Mouse (Mus musculus) yolk sac, embryonic 10.5 days (tissue): ENCODE measurements around the gene Adra1b.

Source experiments
- DNase-seq: peaks from one replicate; pipeline ENCODE4 v3.0.0-alpha.2; 2017; ENCODE audit warnings: low spot score

Gene Adra1b

DNA sequence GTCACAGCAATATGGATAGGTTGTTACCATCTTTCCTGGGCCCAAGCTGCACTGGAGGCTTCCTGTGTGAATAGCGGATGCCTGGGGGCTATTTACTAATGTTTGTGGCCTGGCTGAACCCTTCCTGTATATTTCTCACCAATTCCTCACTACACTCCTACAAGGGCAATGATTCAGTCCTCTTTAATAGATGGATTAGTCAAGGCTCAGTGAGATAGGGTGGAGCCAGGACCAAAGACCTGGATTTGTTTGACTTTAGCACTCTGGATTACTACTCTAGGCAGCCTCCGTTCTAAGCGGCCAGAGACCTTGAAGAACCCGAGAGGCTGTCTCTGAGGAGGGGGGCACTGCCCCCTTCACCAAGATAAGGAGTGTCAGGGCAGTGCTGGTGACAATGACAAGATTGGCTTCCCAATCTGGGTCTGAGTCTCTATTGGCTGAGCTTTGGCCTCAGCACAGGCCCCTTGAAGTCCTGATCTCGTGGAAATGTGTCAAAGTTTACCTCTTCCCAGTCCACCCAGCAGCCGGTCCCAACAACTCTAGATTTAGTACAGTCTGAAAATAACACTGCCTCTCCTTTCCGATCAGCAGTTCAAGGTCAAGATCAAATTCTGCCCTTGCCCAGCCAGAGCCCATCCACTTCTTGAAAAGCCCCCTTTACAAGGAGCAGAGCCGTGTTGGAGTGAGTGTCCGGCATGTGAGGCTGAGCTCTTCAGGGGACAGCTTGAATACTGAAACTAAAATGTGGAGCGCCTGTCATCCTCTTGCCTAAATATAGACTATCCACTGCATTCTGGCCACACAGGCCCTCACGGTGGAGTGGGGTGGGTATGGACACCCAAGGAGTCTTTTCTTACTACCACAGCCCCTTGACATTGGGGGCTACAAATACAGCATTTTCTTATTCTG lies 80.2 kb downstream of the Adra1b start:
- no peak for DNase-seq

DNA sequence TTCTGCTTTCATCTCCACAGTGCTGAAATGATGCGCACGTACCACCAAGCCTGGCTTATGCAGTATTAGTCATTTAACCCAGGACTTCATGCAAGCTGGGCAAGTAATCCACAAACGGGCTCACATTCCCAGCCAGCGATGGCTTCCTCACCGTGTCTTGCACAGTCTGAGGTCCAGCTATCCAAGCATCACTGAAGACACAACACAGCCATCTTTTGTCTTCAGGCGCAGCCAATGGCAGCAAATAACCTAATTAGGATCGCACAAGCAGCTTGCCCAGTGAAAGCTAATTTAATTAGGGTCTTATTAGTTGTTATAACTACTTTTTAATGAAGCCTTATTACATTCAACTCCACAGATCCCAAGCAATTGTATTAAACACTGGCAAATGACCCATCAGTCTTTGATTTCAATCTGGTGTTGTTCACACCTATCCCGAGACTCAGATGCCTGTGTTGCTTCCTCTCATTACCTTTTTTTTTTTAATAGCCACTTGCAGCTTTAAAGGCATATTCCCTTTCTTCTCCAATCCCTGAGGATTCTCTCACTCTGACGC lies 83.6 kb downstream of the Adra1b start:
- DNase-seq, result no peak

DNA sequence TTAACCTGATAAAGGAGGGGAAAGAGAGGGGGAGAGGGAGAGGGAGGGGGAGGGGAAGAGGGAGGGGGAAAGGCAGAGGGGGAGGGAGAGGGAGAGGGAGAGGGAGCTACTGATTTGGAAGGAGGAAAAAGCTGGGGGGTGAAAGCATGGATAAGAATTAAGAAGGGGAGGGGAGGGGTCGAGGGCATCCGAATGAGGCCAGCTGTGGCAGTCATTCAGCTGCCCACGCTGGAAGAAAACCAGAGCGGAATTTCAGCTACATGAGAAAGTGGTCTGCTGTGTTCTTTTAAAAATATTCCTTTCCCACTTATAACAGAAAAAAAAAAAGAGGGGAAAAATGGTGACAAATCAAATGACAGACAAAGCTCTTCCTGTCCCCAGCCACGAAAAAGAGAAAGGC lies 88.5 kb downstream of the Adra1b start:
- DNase-seq, result no peak

DNA sequence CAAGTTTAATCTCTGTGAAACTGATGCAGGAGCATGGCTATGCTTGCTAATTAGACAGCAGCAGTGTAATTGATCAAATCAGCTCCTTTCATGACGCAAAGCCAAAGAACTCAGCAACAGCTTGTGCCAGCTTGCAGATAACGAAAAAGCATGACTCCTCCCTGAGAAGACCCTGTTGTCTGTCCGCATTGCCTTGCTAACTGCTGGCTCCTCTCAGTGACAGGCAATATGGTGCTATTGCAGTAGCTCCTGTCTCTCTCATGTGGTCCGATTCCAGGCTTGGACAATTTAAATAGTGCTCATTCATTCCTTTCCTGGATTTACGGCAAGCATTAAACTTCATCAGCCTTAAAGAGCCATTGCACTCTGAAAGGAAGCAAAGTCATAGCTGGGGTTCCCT lies 93.3 kb downstream of the Adra1b start:
- no peak for DNase-seq

DNA sequence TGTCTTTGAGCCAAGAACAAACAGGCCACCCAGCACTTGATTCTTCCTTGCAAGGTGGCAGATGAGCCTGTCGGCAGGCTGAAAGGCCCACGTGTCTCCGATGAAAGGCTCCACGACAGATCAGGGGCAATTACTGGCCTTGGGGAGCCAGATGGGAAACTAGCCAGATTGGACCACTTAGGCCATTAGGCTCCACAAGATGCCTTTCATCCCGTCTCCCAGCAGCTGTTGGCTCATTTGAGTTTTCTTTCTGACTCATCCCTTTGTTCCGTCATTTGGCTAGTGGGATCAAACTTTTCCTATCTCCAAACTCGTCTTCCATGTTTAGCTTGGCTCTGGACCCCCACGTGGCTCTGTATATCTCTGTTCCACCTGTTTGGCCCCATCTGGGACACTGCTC lies 105.0 kb downstream of the Adra1b start:
- DNase-seq, result no peak

DNA sequence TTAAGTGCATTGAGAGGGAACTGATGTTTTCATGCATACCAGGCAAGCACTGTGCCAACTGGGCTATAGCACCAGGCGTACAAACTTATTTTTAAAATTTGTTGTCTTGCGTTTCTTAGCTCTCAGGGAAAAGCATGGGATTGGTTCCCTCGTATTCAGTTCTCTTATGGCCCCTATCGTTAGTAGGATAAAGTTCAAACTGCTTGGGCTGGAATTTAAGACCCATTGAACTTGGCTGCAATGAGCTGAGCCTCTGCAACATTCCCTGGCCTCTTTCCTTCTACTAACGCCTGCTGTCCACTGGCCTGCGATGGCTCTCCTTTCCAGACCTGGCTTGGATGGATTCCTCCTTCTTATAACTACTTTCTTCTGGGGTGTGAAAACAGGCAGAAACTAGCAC lies 110.6 kb downstream of the Adra1b start:
- no peak for DNase-seq

DNA sequence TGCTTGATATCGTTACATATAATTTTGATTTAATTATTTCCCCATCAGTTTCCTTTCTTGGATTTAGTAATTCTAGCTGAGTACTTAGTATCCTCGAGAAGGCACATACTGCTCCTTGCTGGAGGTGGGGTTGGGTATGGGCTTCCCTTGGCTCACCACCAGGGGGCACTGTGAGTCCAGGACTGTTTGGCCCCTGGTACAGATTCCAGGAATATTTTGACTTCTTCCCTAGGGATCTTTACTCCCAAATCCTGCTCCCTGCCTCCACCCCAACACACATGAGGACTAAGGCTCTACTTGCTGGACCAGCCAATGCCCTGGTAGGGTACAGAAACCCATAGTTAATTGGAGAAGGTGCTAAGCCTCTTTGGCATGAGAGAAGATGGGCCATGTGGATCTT lies 117.2 kb downstream of the Adra1b start:
- peak; percentile 32 for DNase-seq

DNA sequence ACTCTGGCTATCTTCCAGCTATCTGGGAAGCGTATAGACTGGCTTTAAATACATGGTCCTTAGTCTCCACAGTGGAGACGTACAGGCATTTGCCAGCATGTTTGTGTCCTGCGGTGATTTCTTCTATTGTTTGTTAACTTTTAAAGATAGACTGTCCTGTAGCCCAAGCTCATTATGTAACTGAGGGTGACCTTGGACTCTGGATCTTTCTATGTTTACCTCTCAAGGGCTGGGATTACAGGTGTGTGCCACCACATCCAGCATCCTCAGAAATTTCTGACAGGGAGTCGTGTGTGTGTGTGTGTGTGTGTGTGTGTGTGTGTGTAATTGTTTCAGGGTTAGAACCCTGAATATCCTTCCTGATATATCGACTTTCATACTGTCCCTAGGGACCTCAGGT lies 117.9 kb downstream of the Adra1b start:
- DNase-seq, result no peak

- no peak for DNase-seq
Observed at GRCm38 (mm10) chr11:43779551-43779950, 121.5 kb downstream of the Adra1b start.

GRCm38 (mm10) chr11:43776324-43776694 lies 124.7 kb downstream of the Adra1b start:
- no peak for DNase-seq

DNA sequence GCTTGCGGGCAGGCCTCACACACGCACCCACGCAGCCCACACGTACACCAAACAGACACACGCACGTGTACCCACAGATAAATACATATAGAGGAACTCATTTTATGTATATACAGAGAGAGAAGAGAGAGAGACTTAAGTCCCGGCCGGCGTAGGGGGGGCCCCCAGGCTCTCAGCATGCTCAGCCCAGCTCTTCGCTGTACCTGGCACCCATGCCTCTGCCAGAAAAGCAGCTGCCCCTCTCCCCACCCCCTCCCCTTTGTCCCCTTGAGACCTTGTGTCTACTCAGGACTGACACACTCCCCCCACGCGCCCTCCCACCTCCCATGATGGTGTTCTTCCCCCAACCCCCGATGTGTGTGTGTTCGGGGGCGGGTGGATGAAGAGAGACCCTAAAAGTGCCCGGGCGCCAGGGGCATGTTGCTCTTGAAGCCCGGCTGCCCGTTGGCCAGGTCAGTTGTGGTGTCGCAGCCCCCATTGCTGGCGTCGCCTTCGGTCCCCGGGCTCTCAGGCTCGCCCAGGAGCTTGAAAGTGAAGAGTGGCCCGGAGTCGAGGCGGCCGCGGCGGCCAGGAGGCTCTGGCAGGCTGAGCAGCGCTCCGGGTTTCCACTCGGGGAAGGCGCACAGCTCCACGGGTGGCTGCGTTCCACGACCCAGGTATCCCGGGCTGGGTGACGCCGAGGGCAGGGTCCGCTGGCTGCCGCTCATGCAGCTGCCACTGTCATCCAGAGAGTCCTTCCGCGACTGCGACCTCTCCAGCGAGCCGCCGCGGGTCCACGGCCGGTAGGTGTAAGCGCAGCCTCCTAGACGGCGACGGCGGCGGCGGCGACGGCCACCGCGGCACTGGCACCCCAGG lies 125.3 kb downstream of the Adra1b start:
- DNase-seq, result peak; percentile 19

DNA sequence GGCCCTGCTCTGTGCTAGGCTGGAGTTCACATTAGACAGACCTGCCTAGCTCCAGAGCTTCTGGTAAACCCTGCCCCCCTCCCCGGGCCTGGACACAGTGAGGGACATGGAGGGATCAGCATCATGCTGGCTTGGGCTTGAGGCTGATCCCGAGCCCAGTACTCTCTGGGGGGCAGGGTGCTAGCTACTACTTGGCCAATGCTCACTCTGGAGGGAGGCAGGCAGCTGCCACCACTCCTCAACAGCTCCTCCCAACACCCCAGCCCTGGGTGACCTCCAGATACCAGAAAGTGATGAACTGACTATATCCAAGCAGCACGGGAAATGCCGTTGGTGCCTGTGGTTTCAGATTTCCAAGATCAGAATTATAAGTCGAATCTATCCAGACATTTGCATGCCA lies 127.3 kb downstream of the Adra1b start:
- peak; percentile 37 for DNase-seq

DNA sequence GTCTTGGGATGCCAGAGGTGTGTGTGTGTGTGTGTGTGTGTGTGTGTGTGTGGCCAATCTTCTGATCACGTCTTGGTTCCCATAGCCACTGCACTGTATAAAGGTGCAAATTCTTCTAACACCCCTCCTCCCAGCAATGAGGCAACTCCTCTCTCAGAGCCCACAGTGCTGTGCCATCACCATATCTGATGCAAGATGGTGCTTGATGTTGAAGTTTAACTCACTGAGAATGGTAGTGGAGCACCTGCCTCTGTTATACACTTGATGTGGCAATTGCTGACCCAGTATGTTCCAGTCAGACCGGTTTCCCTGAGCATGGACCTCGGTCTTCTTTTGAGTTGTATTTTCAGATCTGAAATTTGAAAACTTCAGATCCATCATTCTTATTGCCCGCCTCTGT lies 130.9 kb downstream of the Adra1b start:
- DNase-seq, result no peak

DNA sequence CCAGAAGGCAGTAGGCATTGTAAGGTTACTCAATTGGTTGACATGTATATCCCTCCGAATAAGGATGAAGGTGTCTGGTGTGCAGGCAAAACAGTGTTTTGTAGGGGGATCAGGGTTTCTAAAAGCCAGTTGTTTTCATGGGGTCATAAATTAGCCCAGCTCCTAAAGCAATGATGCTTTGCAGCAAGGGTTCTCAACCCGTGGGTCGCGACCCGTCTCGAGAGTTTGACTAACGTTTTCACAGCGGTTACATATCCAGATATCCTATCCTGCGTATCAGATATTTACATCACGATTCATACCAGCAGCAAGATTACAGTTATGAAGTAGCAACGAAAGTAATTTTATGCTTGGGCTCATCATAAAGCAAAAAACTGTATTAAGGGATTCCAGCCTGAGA lies 133.3 kb downstream of the Adra1b start:
- no peak for DNase-seq

- peak; percentile 66 for DNase-seq
Observed at GRCm38 (mm10) chr11:43766922-43767648, 133.9 kb downstream of the Adra1b start.

DNA sequence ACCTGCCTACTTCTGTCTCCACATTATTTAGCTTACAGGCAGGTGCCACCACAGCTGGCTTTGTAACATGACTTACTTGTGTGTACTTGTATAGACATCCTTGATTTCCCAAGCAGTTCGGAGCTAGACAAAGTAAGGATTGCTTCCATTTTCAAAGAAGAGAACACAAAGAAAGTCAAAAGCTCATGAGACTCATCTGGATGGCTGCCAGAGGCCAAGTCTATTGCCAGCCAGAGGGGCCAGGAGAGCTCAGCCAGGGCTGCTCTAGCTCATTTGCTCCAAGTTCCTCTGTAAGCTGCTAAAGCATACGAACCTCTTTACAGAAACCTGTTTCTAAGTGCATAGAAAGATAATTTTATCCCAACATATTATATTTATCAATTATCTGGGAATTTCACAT lies 142.6 kb downstream of the Adra1b start:
- no peak for DNase-seq

GRCm38 (mm10) chr11:43755411-43755810 lies 145.6 kb downstream of the Adra1b start:
- DNase-seq, result no peak

- DNase-seq, result no peak
Observed at GRCm38 (mm10) chr11:43754568-43754967, 146.4 kb downstream of the Adra1b start.

GRCm38 (mm10) chr11:43751542-43751941 lies 149.5 kb downstream of the Adra1b start:
- DNase-seq, result no peak

- DNase-seq, result peak; percentile 95
Observed at GRCm38 (mm10) chr11:43747233-43748226, 153.5 kb downstream of the Adra1b start, which contains the start of gene Ttc1. TSS of gene Ttc1 (minus strand) at chr11:43748008.
